Mouse (Mus musculus) lung, postnatal 4 days (tissue): Measurements from ENCODE around the gene Cebpzos.
A peak's percentile ranks its signal among the peaks of the same experiment; 100 is the strongest.

Experiments used
- DNase-seq, 2 experiments: peaks; one replicate each; pipeline ENCODE4 v3.0.0; 2021

Gene Cebpzos

DNA sequence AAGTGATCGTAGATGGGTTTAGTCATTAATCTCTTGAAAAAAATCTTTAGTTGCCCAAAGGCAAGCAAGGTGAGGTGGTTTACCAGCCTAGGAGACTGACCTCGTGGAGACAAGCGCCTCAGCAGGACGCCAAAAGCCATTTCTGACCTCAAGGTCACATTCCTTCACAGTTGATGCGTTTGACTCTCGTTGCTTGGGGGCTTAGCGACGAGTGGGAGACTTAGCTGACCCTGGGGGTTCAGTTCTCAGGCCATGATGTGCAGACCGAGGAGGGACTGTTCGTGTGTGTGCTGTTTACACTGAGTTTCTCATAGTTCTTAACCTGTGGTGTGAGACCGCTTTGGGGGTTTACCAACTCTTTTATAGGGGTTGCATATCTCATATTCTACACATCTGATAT is 26.3 kb downstream of the Cebpzos start:
- no peak for DNase-seq

- DNase-seq: no peak
Observed at GRCm38 (mm10) chr17:78951225-78951624, 34.9 kb downstream of the Cebpzos start.

- DNase-seq: no peak
Observed at GRCm38 (mm10) chr17:78952070-78952469, 35.8 kb downstream of the Cebpzos start.

DNA sequence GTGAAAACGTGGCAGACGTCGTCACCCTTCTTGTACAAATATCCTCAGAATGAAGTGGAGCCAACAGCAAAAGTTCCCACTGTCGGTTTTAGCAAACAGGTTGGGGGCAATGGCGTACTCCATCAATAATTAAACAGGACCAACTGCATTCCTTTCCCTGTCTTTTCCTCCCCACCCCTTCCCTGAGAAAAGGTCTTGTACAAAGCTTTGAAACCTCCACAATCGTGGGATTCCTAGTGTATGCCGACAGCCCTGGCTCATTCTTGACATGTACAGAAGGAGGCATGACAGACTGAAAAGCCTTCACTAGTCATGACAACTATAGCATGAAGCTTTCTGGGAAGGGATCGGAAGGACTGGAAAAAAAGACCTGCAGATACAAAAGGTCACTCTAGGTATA is 36.9 kb downstream of the Cebpzos start:
- no peak for DNase-seq

DNA sequence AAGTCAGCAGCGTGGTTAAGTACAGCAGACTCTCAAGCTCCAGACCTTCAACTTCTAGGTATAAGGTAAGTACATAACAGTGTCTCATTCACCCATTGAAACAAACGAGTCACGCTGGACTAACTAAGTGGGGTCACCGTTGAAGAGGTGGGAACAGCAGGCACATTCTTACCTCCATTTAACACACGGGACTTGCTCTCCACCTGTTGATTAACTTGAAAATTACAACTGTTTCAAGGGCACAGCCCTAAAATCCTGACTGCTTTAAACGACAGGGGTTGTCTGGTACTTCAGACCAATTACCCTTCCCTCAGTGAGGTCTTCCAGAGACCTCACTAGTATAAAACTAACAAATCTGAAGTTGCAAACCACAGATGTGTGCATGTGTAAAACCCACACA is 43.2 kb downstream of the Cebpzos start:
- no peak for DNase-seq

GRCm38 (mm10) chr17:78964387-78964786 is 48.1 kb downstream of the Cebpzos start:
- DNase-seq: no peak

DNA sequence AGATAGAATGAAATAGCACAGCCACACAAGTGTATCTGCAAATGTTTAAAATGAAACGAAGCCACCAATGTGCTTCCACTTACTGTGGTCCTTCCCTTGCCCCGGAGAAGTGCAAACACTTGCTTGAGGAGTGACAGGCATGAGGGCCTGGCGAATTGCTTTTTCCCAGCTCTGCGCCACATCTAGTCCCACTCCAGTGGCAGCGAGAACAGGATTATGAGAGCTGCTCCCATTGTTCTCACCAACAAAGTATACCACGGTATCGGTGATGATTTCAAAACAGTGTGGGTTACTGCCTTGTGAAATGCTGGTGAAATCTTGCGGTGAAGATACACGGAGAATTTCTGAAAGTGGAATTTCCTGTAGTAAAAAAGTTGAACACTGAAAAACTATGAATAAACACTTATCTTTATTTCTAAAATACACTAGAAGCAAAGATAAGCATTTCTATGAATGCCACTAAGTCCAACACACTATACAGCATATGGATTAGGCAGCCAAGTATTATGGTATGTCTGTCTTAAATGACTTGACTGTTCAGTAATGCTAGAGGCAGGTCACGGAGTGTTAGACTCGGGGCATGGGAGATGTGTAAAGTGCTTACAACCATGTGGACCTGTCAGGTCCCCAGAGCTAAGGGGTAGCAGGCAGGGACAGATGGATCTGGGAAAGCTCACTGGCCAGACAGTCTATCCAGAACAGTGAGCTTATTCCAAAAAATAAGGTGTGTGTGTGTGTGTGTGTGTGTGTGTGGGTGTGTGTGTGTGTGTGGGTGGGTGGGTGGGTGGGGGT is 50.0 kb downstream of the Cebpzos start:
- DNase-seq: peak; percentile 25 to 61

GRCm38 (mm10) chr17:78968500-78968899 is 52.2 kb downstream of the Cebpzos start:
- no peak for DNase-seq
